Mouse (Mus musculus): ENCODE data around the gene Ipp. TPM values are rescaled to one million over a fixed set of nuclear protein-coding genes. Genes with fewer than 3 reads are reported as not detected.

Ipp gene
- polyA plus RNA-seq, 2 experiments, result 3.9 to 6.1 TPM

DNA sequence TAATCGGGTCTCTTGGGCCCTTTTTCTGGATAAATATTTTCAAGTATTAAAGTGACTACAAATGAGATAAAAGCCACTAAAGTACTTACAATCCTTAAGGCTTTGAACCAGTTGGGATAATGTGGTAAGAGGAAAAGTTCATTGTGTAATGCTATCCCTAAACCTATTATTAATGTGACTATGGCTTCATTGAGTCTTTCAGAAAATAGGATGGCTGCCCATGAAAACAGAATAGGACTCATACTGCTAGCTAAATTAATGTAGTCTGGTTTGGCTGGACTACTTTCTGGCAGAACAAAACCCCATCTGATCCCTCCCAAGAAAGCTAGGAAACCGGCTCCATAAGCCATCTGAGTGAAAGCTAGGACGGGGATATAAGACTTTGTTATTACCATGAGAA is 45.7 kb downstream of the Ipp start:
- Histone ChIP-seq H3K4me2 (replicated peaks; ENCODE audit: low read depth, low read length, severe bottlenecking) (no peak overlapping the region), H3K27me3 (ENCODE audit: control insufficient read depth, insufficient read depth, low read length) (no peaks in the 10 kb centered on the region), H3K9ac (ENCODE audit: low read depth, low read length, severe bottlenecking) (no peak overlapping the region), H3K4me3 (replicated peaks; ENCODE audit: low read length) (no peak overlapping the region), H3K36me3 (ENCODE audit: control insufficient read depth, insufficient read depth, low read length) (peaks cover 13% of the 10 kb centered on the region), H3K27ac (replicated peaks; ENCODE audit: low read depth, low read length) (no peak overlapping the region), H3K9me3 (ENCODE audit: control insufficient read depth, low read length) (no peaks in the 10 kb centered on the region), H3K4me1 (ENCODE audit: control insufficient read depth, insufficient read depth, low read length) (no peaks in the 10 kb centered on the region)
- no peak for DNase-seq (ENCODE audit: low spot score)
- TF ChIP-seq POLR2A (IDR thresholded peaks at IDR 0.05; ENCODE audit: borderline replicate concordance, extremely low read depth, insufficient read depth, insufficient read length), result no peak
- no peak for ATAC-seq (ENCODE audit: low FRiP score, low read depth)
- 91% methylated on average over 3 of the region's 3 CpGs for WGBS

DNA sequence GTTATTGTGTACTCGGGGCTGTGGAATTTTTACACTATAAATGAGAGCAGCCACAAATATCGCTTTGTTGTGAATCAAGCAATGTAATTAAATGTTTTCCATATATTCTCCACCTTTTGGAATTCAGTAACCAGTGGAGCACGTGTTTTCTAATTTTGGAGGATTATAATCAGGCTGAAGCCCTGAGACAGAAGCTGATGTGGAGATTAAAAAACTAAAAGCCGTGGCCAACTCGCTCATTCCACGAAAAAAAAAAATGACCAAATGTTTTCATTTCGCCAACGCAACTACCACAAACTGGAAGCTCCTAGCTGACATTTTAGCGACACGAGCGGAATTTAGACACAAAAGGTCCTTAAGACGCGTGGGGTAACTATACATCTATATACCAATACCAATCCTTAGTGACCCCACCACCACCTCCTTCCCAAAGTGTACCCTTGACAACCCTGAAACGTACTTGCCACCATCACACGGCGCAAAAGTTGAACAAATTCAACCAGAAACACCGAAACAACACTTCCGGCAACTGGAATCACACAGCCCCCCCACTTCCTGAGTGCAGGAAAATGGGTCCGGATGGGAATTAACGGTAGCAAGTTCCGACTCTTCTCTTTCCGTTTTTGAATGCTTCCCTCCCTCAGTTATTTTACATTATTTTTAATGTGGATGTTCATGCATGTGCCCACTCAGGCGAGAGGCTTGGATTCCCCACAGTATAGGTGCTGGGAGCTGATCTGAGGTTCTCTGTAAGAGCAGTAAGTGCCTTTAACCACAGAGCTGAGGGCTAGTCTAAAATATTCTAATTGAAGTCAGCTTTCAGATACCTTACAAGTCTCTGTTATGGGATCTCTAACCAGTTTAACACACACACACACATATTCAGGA is 48.3 kb downstream of the Ipp start, which contains the start of gene Tmem69:
Gene Tmem69 (minus strand): TSS at position 524 of the 888 bp plus-strand sequence.
- no peaks in the 10 kb centered on the region for H3K9me3 ChIP-seq (ENCODE audit: control insufficient read depth, low read length)
- no peaks in the 10 kb centered on the region for H3K27me3 ChIP-seq (ENCODE audit: control insufficient read depth, insufficient read depth, low read length)
- peak; percentile 88 for DNase-seq (ENCODE audit: low spot score)
- H3K4me3 ChIP-seq (replicated peaks; ENCODE audit: low read length), result peak within 1 kb of the TSS; percentile 93
- TF ChIP-seq POLR2A (IDR thresholded peaks at IDR 0.05; ENCODE audit: borderline replicate concordance, extremely low read depth, insufficient read depth, insufficient read length), result no peak
- WGBS, result 5% methylated on average over 23 of the region's 23 CpGs
- peak within 1 kb of the TSS; percentile 90 for H3K9ac ChIP-seq (ENCODE audit: low read depth, low read length, severe bottlenecking)
- H3K36me3 ChIP-seq (ENCODE audit: control insufficient read depth, insufficient read depth, low read length), result peaks cover 15% of the 10 kb centered on the region
- peaks cover 12% of the 10 kb centered on the region for H3K4me1 ChIP-seq (ENCODE audit: control insufficient read depth, insufficient read depth, low read length)
- ATAC-seq (ENCODE audit: low FRiP score, low read depth), result no peak
- peak within 1 kb of the TSS; percentile 65 for H3K4me2 ChIP-seq (replicated peaks; ENCODE audit: low read depth, low read length, severe bottlenecking)
- peak within 1 kb of the TSS; percentile 87 for H3K27ac ChIP-seq (replicated peaks; ENCODE audit: low read depth, low read length)

DNA sequence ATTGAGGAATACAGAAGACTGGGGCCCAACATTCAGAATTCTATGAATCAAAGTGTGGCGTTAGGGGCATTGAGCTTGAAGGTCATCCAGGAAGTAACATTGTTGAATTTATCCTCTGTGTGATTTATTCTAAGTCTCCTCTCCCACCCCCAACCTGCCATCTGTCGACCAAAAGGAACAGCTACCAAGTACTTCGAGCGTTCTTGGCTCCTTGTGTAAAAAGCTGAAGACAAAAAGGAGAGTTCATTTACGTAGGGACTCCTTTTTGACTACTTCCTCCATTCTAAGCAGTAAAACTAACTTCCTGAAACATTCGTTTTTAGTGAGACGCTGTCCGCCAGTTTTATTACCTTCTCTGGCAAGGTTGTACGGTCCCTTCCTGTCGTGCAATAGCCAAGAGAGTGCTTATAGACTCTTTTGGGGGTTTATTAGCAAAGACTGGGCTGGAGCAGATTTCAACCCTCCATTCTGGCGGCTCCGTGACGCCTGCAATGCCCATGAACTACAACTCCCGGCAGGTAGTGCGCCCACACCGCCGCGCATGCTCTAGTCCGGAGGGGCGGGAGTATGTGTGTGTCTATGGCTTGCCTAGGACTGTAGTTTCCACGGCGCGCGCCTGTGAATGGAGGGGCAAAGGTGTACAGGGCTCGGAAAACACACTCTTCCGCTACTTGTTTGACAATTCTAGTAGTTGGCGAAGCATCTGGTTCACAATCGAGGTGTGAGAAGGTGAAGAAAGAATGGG is 49.4 kb downstream of the Ipp start:
- peak overlapping the region; percentile 93 for H3K4me3 ChIP-seq (replicated peaks; ENCODE audit: low read length)
- H3K27me3 ChIP-seq (ENCODE audit: control insufficient read depth, insufficient read depth, low read length), result no peaks in the 10 kb centered on the region
- no peaks in the 10 kb centered on the region for H3K9me3 ChIP-seq (ENCODE audit: control insufficient read depth, low read length)
- peaks cover 15% of the 10 kb centered on the region for H3K36me3 ChIP-seq (ENCODE audit: control insufficient read depth, insufficient read depth, low read length)
- 0% methylated on average over 28 of the region's 28 CpGs for WGBS
- peak overlapping the region; percentile 65 for H3K4me2 ChIP-seq (replicated peaks; ENCODE audit: low read depth, low read length, severe bottlenecking)
- peaks cover 12% of the 10 kb centered on the region for H3K4me1 ChIP-seq (ENCODE audit: control insufficient read depth, insufficient read depth, low read length)
- H3K27ac ChIP-seq (replicated peaks; ENCODE audit: low read depth, low read length), result peak overlapping the region; percentile 87
- DNase-seq (ENCODE audit: low spot score) (peak; percentile 97), ATAC-seq (ENCODE audit: low FRiP score, low read depth) (peak; percentile 92)
- peak overlapping the region; percentile 90 for H3K9ac ChIP-seq (ENCODE audit: low read depth, low read length, severe bottlenecking)
- TF ChIP-seq POLR2A (IDR thresholded peaks at IDR 0.05; ENCODE audit: borderline replicate concordance, extremely low read depth, insufficient read depth, insufficient read length), result peak; percentile 72; the same call in 1 of the 2 replicates

DNA sequence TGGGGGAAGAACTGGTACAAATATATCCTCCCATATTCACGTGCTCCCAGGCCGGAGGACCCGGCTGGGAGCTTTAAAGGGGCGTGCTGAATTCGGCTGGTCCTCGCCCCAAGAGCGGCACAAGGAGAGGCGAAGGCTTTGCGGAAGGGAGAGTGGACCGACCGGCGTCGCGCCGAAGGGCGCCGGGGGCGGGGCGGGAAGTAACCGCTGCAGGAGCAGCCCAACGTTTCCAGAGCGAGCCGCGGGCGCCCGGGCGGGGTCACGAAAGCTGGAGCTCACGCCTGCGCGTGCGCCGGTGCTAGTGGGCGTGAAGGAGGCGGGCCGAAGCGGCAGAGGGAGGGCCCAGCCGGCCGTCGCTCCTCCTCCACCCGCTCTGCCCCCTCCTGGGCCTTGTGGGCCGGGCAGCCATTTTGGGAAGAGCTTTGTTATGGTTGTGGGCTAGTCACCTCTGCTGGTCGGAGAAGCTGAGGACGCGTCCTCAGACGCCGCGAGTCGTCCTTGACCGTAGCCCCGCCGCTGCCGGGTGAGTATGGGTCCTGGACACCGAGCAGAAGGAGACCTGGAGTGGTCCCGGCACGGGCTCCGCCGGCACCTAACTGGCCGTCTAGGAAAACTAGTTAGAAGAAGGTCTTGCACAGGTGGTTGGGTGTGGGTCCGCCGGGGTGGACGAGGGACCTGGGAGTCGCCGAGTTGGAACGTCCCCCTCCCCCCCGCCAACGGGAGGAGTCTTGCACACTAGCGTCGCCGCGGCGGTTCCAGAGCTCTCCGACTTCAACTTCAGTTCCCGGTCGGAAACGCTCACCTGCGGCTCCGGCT is 50.2 kb downstream of the Ipp start, which contains the start of gene Gpbp1l1:
Gene Gpbp1l1 (plus strand): TSS at position 353 of the 816 bp plus-strand sequence.
- H3K27ac ChIP-seq (replicated peaks; ENCODE audit: low read depth, low read length), result peak within 1 kb of the TSS; percentile 87
- H3K27me3 ChIP-seq (ENCODE audit: control insufficient read depth, insufficient read depth, low read length), result no peaks in the 10 kb centered on the region
- H3K9ac ChIP-seq (ENCODE audit: low read depth, low read length, severe bottlenecking), result peak within 1 kb of the TSS; percentile 90
- peak; percentile 38; the same call in 1 of the 2 replicates for TF ChIP-seq POLR2A (IDR thresholded peaks at IDR 0.05; ENCODE audit: borderline replicate concordance, extremely low read depth, insufficient read depth, insufficient read length)
- DNase-seq (ENCODE audit: low spot score) (peak; percentile 95), ATAC-seq (ENCODE audit: low FRiP score, low read depth) (peak; percentile 95)
- peaks cover 15% of the 10 kb centered on the region for H3K36me3 ChIP-seq (ENCODE audit: control insufficient read depth, insufficient read depth, low read length)
- 3% methylated on average over 46 of the region's 78 CpGs for WGBS
- H3K4me1 ChIP-seq (ENCODE audit: control insufficient read depth, insufficient read depth, low read length), result peaks cover 12% of the 10 kb centered on the region
- H3K4me3 ChIP-seq (replicated peaks; ENCODE audit: low read length), result peak within 1 kb of the TSS; percentile 93
- H3K9me3 ChIP-seq (ENCODE audit: control insufficient read depth, low read length), result no peaks in the 10 kb centered on the region
- peak within 1 kb of the TSS; percentile 80 for H3K4me2 ChIP-seq (replicated peaks; ENCODE audit: low read depth, low read length, severe bottlenecking)

All from limb, embryonic 14.5 days (tissue).